Mouse (Mus musculus): ENCODE results near the gene Actr1a.

Actr1a gene

DNA sequence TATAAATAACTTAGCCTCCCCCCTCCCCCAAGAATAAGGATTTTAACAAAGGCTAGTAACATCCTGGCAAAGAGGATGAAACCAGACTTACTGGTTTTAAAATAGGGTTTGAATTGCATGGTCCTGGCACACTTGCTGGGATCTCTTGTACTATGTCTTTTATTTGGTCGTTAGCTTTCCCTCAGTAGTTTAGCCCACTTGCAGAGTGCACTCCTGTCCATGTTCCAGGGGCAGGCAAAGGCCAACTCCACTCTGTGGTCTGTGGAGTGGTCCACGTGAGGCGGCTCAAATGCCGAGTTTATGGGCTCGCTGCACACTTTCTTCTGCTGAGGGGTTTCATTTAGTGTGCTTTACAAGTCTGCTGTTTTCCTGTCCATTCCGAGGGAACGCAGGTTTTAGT lies 4.3 kb upstream of the Actr1a start:
- DNase-seq (ENCODE audit: low spot score), result no peak

DNA sequence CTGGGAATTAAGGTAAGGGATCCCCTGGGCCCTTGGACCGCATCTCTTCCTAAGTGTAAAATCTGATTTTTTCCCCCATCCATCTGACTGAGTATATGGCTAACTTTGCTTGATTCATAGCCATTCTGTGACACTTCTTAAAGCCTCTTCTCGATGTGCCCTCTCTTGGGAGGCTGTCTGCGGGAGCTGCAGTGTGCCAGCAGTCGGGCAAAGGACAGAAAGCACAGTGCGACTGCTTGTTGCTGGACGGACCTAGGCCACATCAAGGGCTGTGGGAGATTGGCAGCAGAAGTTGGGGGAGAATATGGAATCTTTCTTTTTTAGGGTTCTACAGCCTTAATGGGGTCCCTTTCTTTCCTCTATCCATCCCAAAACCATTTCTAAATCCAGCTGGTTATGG lies 3.8 kb upstream of the Actr1a start:
- DNase-seq (ENCODE audit: low spot score), result no peak

DNA sequence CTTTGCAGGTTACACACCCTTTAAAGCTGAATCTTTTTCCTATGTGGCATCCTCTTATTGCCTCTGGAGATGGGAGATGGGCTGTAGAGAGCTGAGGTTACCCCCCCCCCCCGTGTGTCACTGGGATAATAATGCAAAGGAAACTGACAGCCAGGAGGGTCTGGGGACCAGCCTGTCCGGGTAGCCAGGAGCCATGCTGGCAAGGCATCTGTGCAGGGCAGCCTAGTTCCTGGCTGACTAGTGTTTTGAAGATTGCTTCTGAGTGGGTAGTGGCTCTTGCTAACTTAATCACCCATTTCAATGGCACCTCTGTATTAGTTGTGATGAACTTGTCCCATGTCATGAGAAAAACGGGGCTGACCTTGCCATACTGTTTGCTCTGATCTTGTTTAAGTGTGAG lies 2.9 kb upstream of the Actr1a start:
- DNase-seq (ENCODE audit: low spot score), result no peak

DNA sequence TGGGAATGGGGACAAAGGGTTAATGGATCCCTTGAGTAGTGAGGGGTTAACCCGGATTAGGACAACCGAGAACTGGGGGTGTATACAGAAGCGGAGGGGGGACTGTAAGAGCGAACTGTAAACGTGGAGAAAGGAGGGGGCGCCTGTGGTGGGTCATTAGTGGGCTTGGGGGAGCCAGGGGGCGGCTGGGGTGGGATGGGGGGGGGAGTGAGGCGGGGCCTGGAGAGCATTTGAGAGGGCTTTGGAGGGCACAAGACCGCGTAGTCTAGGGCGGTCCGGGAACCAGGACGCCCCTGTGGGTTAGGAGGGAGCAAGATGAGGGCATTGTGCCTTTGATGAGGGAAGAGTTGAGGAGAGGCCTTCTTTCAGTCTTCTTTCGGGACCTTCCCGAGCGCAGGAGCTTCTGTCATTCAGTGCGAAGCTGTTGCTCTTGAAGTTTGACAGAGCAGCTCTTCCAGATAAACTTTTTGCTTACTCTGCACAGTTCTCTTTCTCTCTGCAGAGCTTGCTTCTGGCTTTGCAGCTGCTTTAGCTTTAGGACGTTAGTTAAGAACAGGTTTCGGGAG lies 2.0 kb upstream of the Actr1a start:
- DNase-seq (ENCODE audit: low spot score), result peak; percentile 62

DNA sequence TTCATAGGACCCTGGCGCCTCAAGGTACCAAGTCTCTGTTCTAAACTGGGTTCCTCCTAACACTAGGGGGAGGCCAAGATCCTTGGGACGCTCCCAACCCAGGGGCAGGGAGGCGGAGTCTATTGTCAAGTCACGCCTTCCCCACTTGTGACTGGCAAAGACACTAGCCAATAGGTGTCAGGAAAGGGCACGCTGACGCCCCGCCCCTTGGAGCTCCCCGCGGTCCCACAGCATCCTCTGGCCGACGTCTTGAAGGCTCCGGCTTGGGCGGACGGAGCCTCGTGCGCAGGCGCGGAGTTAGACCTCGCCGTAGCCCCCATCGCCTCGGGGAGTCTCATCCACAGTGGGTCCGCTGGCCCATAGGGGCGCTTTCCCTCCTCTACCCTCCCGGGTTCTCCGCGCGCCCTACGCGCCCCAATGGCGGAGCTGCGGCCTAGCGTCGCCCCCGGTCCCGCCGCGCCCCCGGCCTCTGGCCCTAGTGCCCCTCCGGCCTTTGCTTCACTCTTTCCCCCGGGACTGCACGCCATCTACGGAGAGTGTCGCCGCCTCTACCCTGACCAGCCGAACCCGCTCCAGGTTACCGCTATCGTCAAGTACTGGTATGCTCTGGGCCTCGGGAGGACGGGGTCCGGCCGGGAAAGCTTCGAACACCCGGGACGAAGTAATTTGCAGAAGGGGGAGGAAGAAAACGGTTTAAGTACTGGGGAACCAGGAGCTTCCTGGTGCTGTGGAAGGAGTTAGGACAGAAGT lies 1.3 kb upstream of the Actr1a start, which contains the start of gene Sufu:
Gene Sufu (plus strand): TSS at position 211 of the 750 bp plus-strand sequence.
- DNase-seq (ENCODE audit: low spot score), result peak; percentile 99

GRCm38 (mm10) chr19:46396109-46396508 lies 561 bp upstream of the Actr1a start:
- no peak for DNase-seq (ENCODE audit: low spot score)

DNA sequence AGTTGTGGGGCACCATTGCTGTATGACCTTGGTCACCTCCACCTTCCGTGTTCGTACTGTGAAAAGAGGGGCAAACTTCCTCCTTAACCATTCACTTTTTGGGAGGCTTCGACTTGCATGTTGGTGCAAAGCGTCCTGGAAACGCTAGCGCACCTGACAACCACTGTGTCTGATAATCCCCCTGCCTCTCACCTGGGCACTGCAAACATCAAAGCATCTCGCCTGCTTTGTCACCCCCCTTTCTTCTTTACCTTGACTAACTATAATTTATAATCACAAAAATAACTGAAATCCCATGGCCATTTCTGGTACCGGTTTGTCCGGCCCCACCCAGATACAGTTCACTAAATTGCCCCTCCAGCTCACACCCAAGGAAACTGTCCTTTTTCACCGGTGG lies 838 bp downstream of the Actr1a start:
- no peak for DNase-seq (ENCODE audit: low spot score)

GRCm38 (mm10) chr19:46392018-46392417 lies 3.5 kb downstream of the Actr1a start:
- DNase-seq (ENCODE audit: low spot score), result peak; percentile 65

GRCm38 (mm10) chr19:46389872-46390271 lies 5.7 kb downstream of the Actr1a start:
- DNase-seq (ENCODE audit: low spot score), result peak; percentile 33

- DNase-seq (ENCODE audit: low spot score), result no peak
Measured at GRCm38 (mm10) chr19:46382275-46382674, 13.3 kb downstream of the Actr1a start.

- DNase-seq (ENCODE audit: low spot score), result no peak
Measured at GRCm38 (mm10) chr19:46375891-46376290, 19.7 kb downstream of the Actr1a start.

GRCm38 (mm10) chr19:46375489-46375888 lies 20.1 kb downstream of the Actr1a start:
- no peak for DNase-seq (ENCODE audit: low spot score)

- DNase-seq (ENCODE audit: low spot score), result no peak
Measured at GRCm38 (mm10) chr19:46374477-46375088, 21.0 kb downstream of the Actr1a start.

- DNase-seq (ENCODE audit: low spot score), result peak; percentile 74
Measured at GRCm38 (mm10) chr19:46369204-46369603, 26.3 kb downstream of the Actr1a start.

GRCm38 (mm10) chr19:46367798-46368590 lies 27.6 kb downstream of the Actr1a start:
- DNase-seq (ENCODE audit: low spot score), result no peak

- DNase-seq (ENCODE audit: low spot score), result no peak
Measured at GRCm38 (mm10) chr19:46363294-46364009, 32.1 kb downstream of the Actr1a start.

- DNase-seq (ENCODE audit: low spot score), result no peak
Measured at GRCm38 (mm10) chr19:46362104-46362503, 33.4 kb downstream of the Actr1a start.

GRCm38 (mm10) chr19:46358381-46358780 lies 37.2 kb downstream of the Actr1a start:
- no peak for DNase-seq (ENCODE audit: low spot score)

GRCm38 (mm10) chr19:46357344-46358280 lies 37.9 kb downstream of the Actr1a start:
- DNase-seq (ENCODE audit: low spot score), result no peak

- DNase-seq (ENCODE audit: low spot score), result peak; percentile 89
Measured at GRCm38 (mm10) chr19:46356701-46357138, 38.8 kb downstream of the Actr1a start.

Measured in retina, embryonic 14.5 days (tissue).